Mouse (Mus musculus) cortical plate, adult 2 months (tissue): ENCODE results near the gene Ablim1.

Experiments
- CTCF ChIP-seq: fragments of 200-500 bp; IDR thresholded peaks from 2 replicates; pipeline ENCODE4 v1.5.1; 2011; ENCODE audit warnings: mild to moderate bottlenecking, control low read depth, low read length; ENCODE audit not compliant: insufficient read depth; ENCODE audit errors: extremely low read depth
- POLR2A ChIP-seq: fragments of 200-500 bp; IDR thresholded peaks from 2 replicates; pipeline ENCODE4 v1.6.1; 2011; ENCODE audit warnings: mild to moderate bottlenecking, low read length, control low read depth; ENCODE audit not compliant: insufficient read depth; ENCODE audit errors: extremely low read depth

DNA sequence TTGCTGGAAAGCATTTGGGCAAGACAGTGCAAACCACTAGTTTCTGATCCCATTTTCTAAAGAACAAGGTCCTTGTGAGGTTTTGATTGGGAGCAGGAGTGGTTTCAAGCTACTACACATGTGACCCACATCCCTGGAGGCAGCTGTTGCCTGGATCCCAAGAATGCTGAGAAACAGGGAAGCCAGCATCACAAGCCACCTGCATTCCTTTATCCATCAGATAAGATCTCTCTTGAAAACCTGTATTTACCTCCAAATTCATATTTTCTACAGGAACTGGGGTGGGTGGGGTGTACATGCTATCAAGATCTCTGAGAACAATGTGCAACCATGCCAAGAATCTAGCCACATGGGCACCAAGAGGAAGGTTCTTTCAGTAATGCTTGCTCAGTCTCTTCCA, 139.6 kb downstream of the Ablim1 start:
- TF ChIP-seq CTCF (no peak), POLR2A (no peak)
